Mouse (Mus musculus): Measurements from ENCODE around the gene Zbtb44. TPM values are rescaled to one million over a fixed set of nuclear protein-coding genes. Genes with fewer than 3 reads are reported as not detected.
A peak's percentile ranks its signal among the peaks of the same experiment; 100 is the strongest.

Zbtb44 gene
- polyA plus RNA-seq, 1 experiment from 2014 or later: 6.5 TPM

DNA sequence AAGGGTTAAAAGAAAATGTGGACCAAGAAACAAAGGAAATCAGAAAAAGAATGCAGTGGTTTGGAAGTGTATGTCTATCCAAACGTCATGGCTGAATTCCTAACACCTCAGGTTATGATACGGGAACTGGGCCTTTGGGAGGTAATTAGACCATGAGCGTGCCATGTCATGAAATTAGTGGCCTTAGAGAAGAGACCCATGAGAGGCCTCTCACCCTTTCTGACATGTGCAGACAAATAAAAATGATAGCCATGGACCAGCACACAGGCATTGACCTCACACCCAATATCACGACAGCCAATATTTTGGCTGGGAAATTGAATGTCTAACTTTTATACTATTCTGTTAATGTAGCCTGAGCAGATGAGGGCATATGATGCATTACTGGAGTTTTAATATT, 27.9 kb upstream of the Zbtb44 start:
- WGBS: 74% methylated on average over 4 of the region's 4 CpGs
- no peak overlapping the region for H3K27ac ChIP-seq (replicated peaks)
- no peaks in the 10 kb centered on the region for H3K9me3 ChIP-seq (ENCODE audit: control insufficient read depth, low read length)
- DNase-seq (ENCODE audit: low spot score) (no peak), ATAC-seq (ENCODE audit: low FRiP score, low TSS enrichment) (no peak)
- TF ChIP-seq CTCF (IDR thresholded peaks at IDR 0.05; ENCODE audit: low read depth) (no peak), EP300 (optimal IDR thresholded peaks at IDR 0.05) (no peak)
- H3K4me3 ChIP-seq (ENCODE audit: low read depth, low read length): no peak overlapping the region
- H3K4me1 ChIP-seq (replicated peaks; ENCODE audit: control insufficient read depth, insufficient read depth): no peaks in the 10 kb centered on the region
- no peak overlapping the region for H3K9ac ChIP-seq (ENCODE audit: low read length)
- H3K36me3 ChIP-seq (ENCODE audit: control insufficient read depth, insufficient read depth, low read length): no peaks in the 10 kb centered on the region
- H3K4me2 ChIP-seq (replicated peaks; ENCODE audit: low read depth): no peak overlapping the region
- H3K27me3 ChIP-seq (ENCODE audit: control insufficient read depth, insufficient read depth, low read length): no peaks in the 10 kb centered on the region

DNA sequence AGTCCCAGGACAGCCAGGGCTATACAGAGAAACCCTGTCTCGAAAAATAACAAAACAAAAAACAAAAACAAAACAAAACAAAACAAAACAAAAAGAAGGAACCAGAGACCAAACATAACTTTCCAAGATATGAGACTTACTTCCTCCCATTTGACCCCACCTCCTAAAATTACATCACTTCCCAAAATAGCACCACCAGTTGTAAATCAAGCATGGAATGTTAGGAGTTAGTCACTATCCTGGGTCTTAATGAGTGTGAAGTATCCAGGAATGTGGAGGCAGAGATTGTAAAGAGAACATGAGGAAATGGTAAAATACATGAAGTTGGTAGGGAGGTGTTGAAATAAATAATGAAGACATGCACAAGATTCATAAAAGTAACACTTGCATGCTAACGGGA, 21.1 kb upstream of the Zbtb44 start:
- no peak overlapping the region for H3K4me3 ChIP-seq (ENCODE audit: low read depth, low read length)
- no peaks in the 10 kb centered on the region for H3K9me3 ChIP-seq (ENCODE audit: control insufficient read depth, low read length)
- H3K27ac ChIP-seq (replicated peaks): no peak overlapping the region
- H3K36me3 ChIP-seq (ENCODE audit: control insufficient read depth, insufficient read depth, low read length): no peaks in the 10 kb centered on the region
- DNase-seq (ENCODE audit: low spot score) (no peak), ATAC-seq (ENCODE audit: low FRiP score, low TSS enrichment) (no peak)
- H3K4me1 ChIP-seq (replicated peaks; ENCODE audit: control insufficient read depth, insufficient read depth): no peaks in the 10 kb centered on the region
- 81% methylated on average over 2 of the region's 2 CpGs for WGBS
- H3K4me2 ChIP-seq (replicated peaks; ENCODE audit: low read depth): no peak overlapping the region
- no peaks in the 10 kb centered on the region for H3K27me3 ChIP-seq (ENCODE audit: control insufficient read depth, insufficient read depth, low read length)
- TF ChIP-seq EP300 (optimal IDR thresholded peaks at IDR 0.05) (no peak), CTCF (IDR thresholded peaks at IDR 0.05; ENCODE audit: low read depth) (no peak)
- H3K9ac ChIP-seq (ENCODE audit: low read length): no peak overlapping the region

DNA sequence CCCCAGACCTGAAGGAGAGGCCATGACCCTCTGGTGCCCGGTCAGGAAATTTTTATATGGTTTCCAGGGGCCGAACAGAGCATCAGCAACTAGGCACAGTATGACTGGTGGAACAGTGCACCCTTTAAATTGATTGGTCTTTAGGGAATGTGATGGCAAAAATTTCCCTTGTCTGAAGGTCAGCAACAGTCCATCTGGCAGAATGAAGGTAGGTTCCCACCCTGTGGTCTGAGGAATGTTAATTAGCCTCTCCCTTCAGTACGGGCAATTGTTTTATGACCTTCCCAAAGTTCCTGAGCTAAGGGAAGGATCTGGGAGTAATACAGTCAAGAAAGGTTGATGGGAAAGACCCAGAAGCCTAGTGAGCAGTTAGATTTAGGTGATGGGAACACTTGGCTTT, 20.4 kb upstream of the Zbtb44 start:
- Histone ChIP-seq H3K9me3 (ENCODE audit: control insufficient read depth, low read length) (no peaks in the 10 kb centered on the region), H3K9ac (ENCODE audit: low read length) (no peak overlapping the region), H3K4me2 (replicated peaks; ENCODE audit: low read depth) (no peak overlapping the region), H3K4me1 (replicated peaks; ENCODE audit: control insufficient read depth, insufficient read depth) (no peaks in the 10 kb centered on the region), H3K4me3 (ENCODE audit: low read depth, low read length) (no peak overlapping the region), H3K27ac (replicated peaks) (no peak overlapping the region), H3K27me3 (ENCODE audit: control insufficient read depth, insufficient read depth, low read length) (no peaks in the 10 kb centered on the region), H3K36me3 (ENCODE audit: control insufficient read depth, insufficient read depth, low read length) (no peaks in the 10 kb centered on the region)
- DNase-seq (ENCODE audit: low spot score): no peak
- WGBS: 72% methylated on average over 3 of the region's 3 CpGs
- no peak for ATAC-seq (ENCODE audit: low FRiP score, low TSS enrichment)
- TF ChIP-seq EP300 (optimal IDR thresholded peaks at IDR 0.05) (no peak), CTCF (IDR thresholded peaks at IDR 0.05; ENCODE audit: low read depth) (no peak)

DNA sequence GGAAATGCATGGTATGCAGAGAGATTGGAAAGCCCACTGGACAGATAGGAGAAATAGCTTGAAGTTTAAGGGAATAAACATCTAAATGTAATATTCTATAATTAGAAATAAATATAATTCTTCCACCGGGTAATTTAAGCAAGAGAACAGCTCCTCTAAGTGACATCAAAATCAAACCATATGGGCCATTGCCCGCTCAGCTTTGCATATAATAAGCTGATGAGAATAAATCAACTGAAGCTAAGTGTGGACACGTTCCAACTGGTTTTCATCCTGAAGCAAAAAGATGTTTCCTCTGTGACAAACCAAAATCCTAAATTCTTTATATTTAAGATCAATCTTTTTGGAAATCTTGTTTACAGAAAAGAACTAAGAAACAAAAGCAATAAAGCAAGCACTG, 19.7 kb upstream of the Zbtb44 start:
- Histone ChIP-seq H3K4me1 (replicated peaks; ENCODE audit: control insufficient read depth, insufficient read depth) (no peaks in the 10 kb centered on the region), H3K27ac (replicated peaks) (no peak overlapping the region), H3K4me3 (ENCODE audit: low read depth, low read length) (no peak overlapping the region), H3K36me3 (ENCODE audit: control insufficient read depth, insufficient read depth, low read length) (no peaks in the 10 kb centered on the region), H3K27me3 (ENCODE audit: control insufficient read depth, insufficient read depth, low read length) (no peaks in the 10 kb centered on the region), H3K4me2 (replicated peaks; ENCODE audit: low read depth) (no peak overlapping the region), H3K9me3 (ENCODE audit: control insufficient read depth, low read length) (no peaks in the 10 kb centered on the region), H3K9ac (ENCODE audit: low read length) (no peak overlapping the region)
- TF ChIP-seq CTCF (IDR thresholded peaks at IDR 0.05; ENCODE audit: low read depth): no peak
- no peak for TF ChIP-seq EP300 (optimal IDR thresholded peaks at IDR 0.05)
- DNase-seq (ENCODE audit: low spot score) (no peak), ATAC-seq (ENCODE audit: low FRiP score, low TSS enrichment) (no peak)
- WGBS: 37% methylated on average over 3 of the region's 3 CpGs

DNA sequence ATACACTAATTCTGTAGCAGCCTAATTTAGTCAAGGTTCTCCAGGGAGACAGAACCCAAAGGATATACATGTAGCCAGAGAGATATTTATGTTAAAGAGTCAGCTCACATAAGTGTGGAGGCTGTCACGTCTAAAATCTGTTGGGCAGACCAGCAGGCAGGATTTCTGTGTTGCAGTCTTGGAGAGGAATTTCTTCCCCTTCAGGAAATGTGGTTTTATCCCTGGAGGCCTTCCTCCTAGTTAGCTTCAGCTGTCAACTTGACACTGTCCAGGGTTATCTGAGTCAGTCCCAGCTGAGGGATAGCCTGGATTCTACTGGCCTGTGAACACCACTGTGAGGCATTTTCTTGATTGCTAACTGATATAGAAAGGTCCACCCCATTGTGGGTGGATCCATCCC, 18.9 kb upstream of the Zbtb44 start:
- Histone ChIP-seq H3K4me3 (ENCODE audit: low read depth, low read length) (no peak overlapping the region), H3K36me3 (ENCODE audit: control insufficient read depth, insufficient read depth, low read length) (no peaks in the 10 kb centered on the region), H3K4me1 (replicated peaks; ENCODE audit: control insufficient read depth, insufficient read depth) (no peaks in the 10 kb centered on the region), H3K9me3 (ENCODE audit: control insufficient read depth, low read length) (no peaks in the 10 kb centered on the region), H3K9ac (ENCODE audit: low read length) (no peak overlapping the region), H3K4me2 (replicated peaks; ENCODE audit: low read depth) (no peak overlapping the region), H3K27ac (replicated peaks) (no peak overlapping the region), H3K27me3 (ENCODE audit: control insufficient read depth, insufficient read depth, low read length) (no peaks in the 10 kb centered on the region)
- ATAC-seq (ENCODE audit: low FRiP score, low TSS enrichment) (peak; percentile 18; the same call in 1 of the 2 replicates), DNase-seq (ENCODE audit: low spot score) (no peak)
- TF ChIP-seq CTCF (IDR thresholded peaks at IDR 0.05; ENCODE audit: low read depth) (no peak), EP300 (optimal IDR thresholded peaks at IDR 0.05) (no peak)
- WGBS: 36% methylated on average over 1 of the region's 1 CpGs

DNA sequence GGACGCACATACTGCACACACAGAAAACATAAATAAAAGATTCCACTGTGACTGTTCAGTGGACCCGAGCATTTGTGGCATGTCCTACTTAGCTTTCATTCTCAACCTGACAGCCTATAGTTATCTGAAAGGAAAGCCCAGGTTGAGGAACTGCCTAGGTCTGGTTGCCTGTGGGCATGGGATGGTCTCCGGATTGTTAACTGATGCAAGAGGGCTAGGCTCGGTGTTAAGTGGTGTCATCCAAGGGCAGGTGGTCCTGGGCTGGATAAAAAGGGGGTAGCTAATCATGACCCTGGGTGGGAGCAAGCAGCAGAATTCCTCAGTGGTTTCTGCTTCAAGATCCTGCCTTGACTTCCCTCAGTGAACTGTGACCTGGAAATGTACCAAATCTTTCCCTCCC, 17.8 kb upstream of the Zbtb44 start:
- Histone ChIP-seq H3K4me1 (replicated peaks; ENCODE audit: control insufficient read depth, insufficient read depth) (no peaks in the 10 kb centered on the region), H3K4me3 (ENCODE audit: low read depth, low read length) (no peak overlapping the region), H3K4me2 (replicated peaks; ENCODE audit: low read depth) (no peak overlapping the region), H3K9me3 (ENCODE audit: control insufficient read depth, low read length) (no peaks in the 10 kb centered on the region), H3K27me3 (ENCODE audit: control insufficient read depth, insufficient read depth, low read length) (no peaks in the 10 kb centered on the region), H3K27ac (replicated peaks) (no peak overlapping the region), H3K9ac (ENCODE audit: low read length) (no peak overlapping the region), H3K36me3 (ENCODE audit: control insufficient read depth, insufficient read depth, low read length) (no peaks in the 10 kb centered on the region)
- TF ChIP-seq EP300 (optimal IDR thresholded peaks at IDR 0.05): no peak
- no peak for TF ChIP-seq CTCF (IDR thresholded peaks at IDR 0.05; ENCODE audit: low read depth)
- WGBS: 81% methylated on average over 4 of the region's 4 CpGs
- DNase-seq (ENCODE audit: low spot score): no peak
- no peak for ATAC-seq (ENCODE audit: low FRiP score, low TSS enrichment)
